Mouse (Mus musculus): Measurements from ENCODE around the gene Mark2. TPM values are rescaled to one million over a fixed set of nuclear protein-coding genes. Genes with fewer than 3 reads are reported as not detected.

Mark2 gene
- total RNA-seq, 2 experiments from 2014 or later, result 38.2 to 45.8 TPM

- DNase-seq, result no peak
Observed at GRCm38 (mm10) chr19:7334049-7334448, 7.6 kb downstream of the Mark2 start.

DNA sequence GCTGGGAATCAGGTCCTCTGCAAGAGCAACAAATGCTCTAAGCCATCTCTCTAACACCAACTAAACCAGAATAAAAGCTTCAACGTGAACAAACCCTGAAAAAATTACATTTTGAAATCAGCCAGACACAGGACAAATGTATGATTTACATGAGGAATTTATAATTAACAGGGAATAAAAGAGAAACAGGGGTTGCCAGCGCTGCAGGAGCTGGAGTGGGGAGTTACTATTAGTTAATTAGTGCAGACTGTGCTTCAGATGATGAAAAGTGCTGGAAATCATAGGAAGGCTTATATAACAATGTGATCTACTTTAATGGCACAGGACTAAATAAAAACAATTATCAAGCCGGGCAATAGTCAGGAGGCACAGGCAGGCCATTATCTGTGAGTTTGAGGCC is 20.3 kb downstream of the Mark2 start:
- no peak for DNase-seq

DNA sequence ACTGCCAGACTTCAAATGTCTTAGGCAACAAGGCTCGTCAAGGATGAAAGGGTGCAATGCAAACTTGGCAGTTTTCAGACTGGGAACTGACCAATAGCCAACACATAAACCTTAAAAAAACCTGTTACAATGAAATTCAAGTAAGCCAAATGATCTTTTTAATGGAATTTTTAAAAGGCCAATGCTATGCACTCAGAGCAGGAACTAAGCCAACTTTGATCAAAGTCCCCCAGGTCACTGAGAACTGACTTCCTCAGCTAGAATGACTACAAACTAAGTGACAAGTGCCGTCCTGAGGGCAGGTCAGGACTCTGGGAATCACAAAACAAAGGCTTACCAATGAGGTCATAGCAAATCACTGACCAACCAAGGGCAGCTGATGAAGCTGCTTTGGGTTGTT is 21.5 kb downstream of the Mark2 start:
- no peak for DNase-seq

GRCm38 (mm10) chr19:7317716-7318115 is 23.9 kb downstream of the Mark2 start:
- DNase-seq, result no peak

- DNase-seq, result no peak
Observed at GRCm38 (mm10) chr19:7316822-7317221, 24.8 kb downstream of the Mark2 start.

DNA sequence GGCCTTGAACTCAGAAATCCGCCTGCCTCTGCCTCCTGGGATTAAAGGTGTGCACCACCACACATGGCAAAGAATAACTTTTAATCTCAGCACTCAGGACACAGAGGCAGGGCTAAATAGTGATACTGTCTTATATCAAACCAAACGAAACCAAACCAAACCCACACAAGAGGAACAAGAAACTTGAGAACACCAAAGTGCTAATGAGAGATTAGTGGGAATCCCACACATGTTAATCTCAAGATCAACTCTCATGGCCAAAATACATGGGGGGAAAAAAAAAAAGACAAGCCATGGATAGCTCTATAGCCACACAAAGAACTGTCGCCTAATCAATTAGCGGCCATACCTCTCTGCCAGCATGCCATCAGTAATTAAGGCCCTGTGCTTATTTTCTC is 26.1 kb downstream of the Mark2 start:
- DNase-seq, result no peak

GRCm38 (mm10) chr19:7314976-7315586 is 26.6 kb downstream of the Mark2 start:
- no peak for DNase-seq

DNA sequence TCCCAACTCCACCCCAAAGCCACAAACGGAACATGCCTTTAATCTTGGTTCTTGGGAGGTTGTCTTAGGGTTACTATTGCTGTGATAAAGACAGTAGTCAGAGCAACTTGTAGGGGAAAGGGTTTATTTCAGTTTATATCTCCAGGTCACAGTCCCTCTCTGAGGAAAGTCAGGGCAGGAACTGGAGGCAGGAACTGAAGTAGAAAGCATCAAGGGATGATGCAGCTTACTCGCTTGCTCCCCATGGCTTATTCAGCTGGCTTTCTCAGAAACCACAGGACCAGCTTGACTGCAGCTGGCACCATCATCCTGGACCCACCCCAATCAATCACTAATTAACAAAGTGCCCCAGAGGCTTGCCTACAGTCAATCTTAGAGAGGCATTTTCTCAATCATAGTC is 28.0 kb downstream of the Mark2 start:
- no peak for DNase-seq

DNA sequence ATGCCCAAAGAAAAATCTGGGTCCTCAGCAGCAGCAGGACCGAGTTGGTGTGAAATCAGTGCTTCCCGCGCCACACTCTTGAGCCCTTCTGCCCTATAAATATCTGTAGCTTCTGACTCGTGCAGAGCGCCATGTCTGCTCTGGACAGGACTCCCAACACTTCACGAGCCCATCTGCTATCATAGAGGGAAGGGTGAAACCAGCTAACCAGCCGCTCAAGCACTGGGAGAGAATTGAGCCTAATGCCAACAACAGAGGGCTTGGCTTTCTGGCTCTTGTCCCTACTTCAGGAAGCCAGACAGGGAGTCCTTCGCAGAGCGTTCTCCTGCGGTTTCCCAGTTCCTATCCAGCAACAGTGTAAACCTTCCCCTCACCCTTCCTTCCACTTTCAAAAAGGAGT is 30.4 kb downstream of the Mark2 start:
- no peak for DNase-seq

- peak; percentile 44 for DNase-seq
Observed at GRCm38 (mm10) chr19:7310704-7311103, 31.0 kb downstream of the Mark2 start.

GRCm38 (mm10) chr19:7309738-7310330 is 31.8 kb downstream of the Mark2 start:
- no peak for DNase-seq

- no peak for DNase-seq
Observed at GRCm38 (mm10) chr19:7307995-7308770, 33.5 kb downstream of the Mark2 start.

DNA sequence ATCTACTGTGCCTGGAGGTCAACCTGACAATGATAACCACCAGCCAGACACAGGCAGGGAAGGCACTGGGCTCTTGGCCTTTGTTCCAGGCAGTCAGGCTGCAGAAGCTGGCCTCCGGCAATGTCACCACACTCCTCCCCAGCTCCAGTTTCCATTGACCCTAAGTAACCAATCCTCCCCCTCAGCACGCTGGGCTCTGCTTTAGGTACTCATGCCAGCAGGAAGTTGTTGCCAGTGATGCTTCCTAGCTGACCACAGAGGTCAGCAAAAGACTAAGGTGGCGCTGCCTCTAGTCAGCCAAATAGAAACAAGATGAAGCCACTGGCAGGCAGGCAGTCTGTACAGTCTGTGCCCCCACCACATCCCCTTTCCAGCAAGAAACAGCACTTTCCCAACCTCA is 34.7 kb downstream of the Mark2 start:
- DNase-seq, result peak; percentile 41

GRCm38 (mm10) chr19:7305380-7306310 is 36.0 kb downstream of the Mark2 start:
- no peak for DNase-seq

- no peak for DNase-seq
Observed at GRCm38 (mm10) chr19:7304801-7305200, 36.9 kb downstream of the Mark2 start.

GRCm38 (mm10) chr19:7303796-7304195 is 37.9 kb downstream of the Mark2 start:
- DNase-seq, result no peak

DNA sequence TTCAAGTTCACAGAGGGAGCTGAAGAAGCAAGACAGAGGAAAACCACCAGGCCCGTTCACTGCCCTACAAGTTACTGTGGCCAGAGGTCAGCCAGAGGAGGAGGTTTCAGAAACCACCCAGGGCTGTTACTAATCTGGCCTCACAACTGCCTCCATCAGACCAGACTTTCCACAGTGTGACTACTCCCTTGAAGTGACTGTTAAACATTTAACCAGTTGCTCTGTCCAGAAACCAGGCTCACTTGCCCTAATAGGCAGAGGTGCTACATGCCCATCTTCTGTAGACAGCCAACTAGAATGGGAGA is 39.2 kb downstream of the Mark2 start:
- DNase-seq, result no peak

- no peak for DNase-seq
Observed at GRCm38 (mm10) chr19:7301647-7302492, 39.8 kb downstream of the Mark2 start.

GRCm38 (mm10) chr19:7300078-7300477 is 41.6 kb downstream of the Mark2 start:
- no peak for DNase-seq

DNA sequence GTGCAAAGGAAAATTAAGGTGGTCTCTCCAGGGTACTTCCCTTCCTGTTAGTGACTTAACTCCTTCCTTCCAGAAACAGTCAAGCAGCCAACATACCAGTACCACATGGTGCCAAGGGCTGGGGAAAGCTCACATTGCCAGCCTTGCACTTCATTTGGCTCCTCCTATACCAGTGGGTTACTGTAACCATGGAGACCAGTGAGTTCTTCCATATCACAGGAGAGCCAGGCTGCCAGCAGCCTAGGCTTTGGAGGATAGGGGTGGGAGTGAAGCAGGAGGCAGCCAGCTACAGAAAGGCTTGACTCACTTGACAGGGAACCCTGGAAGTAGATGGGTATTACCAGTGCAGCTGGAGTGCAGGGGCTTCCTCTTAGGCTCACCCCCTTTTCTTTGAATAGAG is 42.6 kb downstream of the Mark2 start:
- DNase-seq, result no peak

DNA sequence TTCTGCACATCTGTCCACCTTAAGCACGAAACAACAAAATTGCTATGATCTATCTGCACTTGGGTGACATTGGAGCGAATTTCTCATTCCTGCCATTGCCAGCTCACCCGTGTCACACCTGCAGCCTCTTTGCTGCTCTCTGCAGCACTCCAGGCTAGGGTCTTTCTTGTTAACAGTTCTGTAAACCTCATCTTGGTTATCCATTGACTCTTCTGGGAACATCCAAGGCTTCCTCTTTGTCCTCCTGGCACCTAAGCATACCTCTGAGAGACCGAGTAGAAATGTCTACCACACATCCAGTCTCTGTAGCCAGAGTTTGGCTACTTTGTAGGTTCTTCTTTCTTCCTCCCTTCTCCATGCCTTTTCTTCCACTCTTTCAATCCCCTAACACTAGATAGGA is 45.7 kb downstream of the Mark2 start:
- DNase-seq, result no peak
